Mouse (Mus musculus) heart, postnatal 25 days (tissue): ENCODE data around the gene Gemin7. TPM values are rescaled to one million over a fixed set of nuclear protein-coding genes. Genes with fewer than 3 reads are reported as not detected.
"Not testable (repeated sequence)": the region's sequence is repeated elsewhere in the genome, so short reads cannot be mapped to it uniquely, and the experiment has no call there.

Experiments used
- DNase-seq: peaks from one replicate; pipeline ENCODE4 v3.0.0; 2022; ENCODE audit warnings: low spot score
- intact Hi-C: fragments of 180-260 bp; cut with DNase I; formaldehyde crosslinking; loops from one replicate; pipeline ENCODE4 v1.15.1; 2025
- total RNA-seq, 2 experiments: library from RNA; stranded (reverse); gene quantifications; 2 replicates each; pipeline ENCODE4 v1.2.3; 2021

The Gemin7 gene
- total RNA-seq = 10 to 100 TPM; 44.6 to 45.6 TPM

DNA sequence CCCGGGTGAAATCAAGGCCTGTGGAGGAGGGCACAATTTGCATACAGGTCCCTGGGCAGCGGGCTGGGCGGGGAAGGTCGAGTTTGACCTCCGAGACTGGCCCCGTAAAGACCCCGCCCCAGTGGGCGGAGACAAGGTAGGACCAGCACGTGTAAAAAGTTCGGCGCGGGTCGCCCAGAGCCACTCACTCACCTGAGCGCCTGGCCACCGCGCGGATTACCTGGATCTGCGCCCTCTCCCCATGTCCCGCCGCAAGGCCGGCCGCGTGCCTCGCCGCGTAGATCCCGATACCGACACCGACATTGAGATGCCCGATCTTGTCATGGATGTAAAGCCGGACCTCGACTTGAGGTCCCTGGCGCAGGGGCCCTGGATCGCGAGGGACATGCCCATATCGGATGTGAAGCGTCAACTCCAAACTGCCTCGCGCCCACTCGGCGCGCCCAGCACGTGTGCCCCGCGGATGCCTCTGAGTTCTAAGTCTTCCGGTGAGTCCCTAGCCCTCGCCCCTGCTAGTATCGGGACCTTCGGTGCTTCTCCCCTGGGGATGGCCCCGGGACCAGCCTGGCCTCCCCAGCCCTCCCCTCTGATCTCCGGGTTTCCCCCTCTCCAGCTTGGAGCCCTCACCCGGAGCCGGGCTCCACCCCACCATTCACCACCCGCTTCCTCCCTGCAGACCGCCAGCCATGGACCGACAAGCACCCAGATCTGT, at the start of gene Gemin7, which contains the start of gene Zfp296:
Gene Gemin7, minus strand, starts transcription at position 455 of the 712 bp plus-strand sequence.
Gene Zfp296, plus strand, starts transcription at position 147 of the 712 bp plus-strand sequence.
- DNase-seq = no peak
- intact Hi-C loops = no loop called here

DNA sequence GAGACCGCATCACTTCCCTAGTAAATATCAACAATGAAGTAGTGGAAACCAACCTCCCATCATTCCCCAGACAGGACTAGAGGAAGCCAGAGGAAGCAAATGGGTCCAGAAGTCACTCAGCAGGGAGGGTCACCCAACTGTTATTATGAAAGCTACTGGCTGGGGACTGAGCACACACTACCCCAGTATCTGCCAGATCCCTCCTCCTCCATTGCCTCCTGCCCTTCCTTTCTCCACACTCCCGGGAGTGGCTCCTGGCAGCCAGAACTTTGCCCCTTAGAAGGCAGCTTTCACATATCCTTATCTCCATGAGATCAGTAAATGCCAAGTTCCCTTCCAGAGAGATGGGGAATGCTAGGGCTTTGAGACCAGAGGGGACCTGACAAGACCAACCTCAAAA, 46.0 kb upstream of the Gemin7 start:
- DNase-seq = no peak
- intact Hi-C loops = no loop called here

- no peak for DNase-seq
- intact Hi-C loops = no loop called here
These were observed 44.8 kb upstream of the Gemin7 start for GRCm38 (mm10) chr7:19622241-19622640.

DNA sequence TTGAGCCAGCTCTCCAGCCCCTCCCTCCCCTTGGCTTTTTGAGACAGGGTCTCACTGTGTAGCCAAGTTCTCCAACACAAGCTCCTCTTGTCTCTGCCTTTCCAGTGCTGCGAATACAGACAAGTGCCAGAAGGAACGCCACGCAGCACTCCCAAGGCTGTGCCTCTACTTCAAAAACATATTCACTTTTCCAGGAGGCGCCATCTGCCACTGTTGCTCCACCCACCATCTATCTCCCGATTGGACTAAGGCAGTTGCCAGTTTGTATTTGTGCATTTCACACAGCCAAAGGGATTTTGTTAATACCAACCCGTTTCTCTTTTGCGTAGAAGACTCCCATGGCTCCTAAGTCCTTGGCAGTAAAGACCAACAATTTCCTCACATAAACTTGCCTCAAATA, 43.4 kb upstream of the Gemin7 start:
- DNase-seq = no peak
- intact Hi-C loops = no loop called here

DNA sequence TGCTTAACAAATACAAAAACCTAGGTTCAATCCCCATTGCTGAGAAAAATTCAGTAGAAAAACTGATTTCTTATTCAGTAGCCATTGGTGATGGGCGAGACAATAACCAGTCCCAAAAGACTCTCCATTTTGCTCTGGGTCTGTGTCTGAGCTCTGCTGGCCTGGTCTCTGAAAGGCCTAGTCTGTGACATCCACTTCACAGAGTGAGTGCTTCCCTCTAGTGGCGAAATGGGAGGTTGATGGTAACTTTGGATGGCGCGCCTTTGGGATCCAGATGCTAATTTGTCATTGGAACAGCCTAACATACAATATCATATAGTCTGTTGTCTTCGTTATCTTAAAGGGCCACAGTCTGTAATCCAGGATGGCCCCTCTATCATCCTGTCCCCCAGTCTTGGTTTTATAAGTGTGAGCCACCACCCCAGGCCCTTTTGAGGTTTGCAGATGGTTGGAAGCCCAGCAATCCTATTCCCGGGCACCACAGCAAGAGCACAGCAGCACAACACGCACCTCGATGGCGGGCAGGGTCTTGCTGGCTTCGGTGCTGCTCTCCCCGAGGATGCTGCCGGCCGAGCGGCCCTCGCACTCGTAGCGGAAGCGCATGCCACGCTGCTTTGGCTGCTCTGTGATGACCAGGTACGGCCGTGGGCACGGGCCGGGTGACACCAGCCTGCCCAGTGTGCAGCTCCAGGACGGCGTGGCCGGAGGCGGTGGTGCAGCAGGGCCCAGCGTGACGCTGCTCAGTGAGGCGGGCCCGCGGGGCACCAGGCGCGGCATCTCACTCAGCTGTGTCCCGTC, 41.8 kb upstream of the Gemin7 start:
- intact Hi-C loops = loop anchor here (1.0 to 2.0 kb wide), 2 partner anchors 114 to 214 kb away; no protein-coding TSS in a partner anchor
- DNase-seq = no peak

- no peak for DNase-seq
- intact Hi-C loops = no loop called here
These were observed 37.7 kb upstream of the Gemin7 start for GRCm38 (mm10) chr7:19615036-19615577.

- intact Hi-C loops = no loop called here
- DNase-seq = no peak
These were observed 33.6 kb upstream of the Gemin7 start for GRCm38 (mm10) chr7:19610969-19611368.

- DNase-seq = no peak
- intact Hi-C loops = no loop called here
These were observed 32.4 kb upstream of the Gemin7 start for GRCm38 (mm10) chr7:19609641-19610332.

GRCm38 (mm10) chr7:19607291-19607690, 29.9 kb upstream of the Gemin7 start:
- intact Hi-C loops = no loop called here
- no peak for DNase-seq

DNA sequence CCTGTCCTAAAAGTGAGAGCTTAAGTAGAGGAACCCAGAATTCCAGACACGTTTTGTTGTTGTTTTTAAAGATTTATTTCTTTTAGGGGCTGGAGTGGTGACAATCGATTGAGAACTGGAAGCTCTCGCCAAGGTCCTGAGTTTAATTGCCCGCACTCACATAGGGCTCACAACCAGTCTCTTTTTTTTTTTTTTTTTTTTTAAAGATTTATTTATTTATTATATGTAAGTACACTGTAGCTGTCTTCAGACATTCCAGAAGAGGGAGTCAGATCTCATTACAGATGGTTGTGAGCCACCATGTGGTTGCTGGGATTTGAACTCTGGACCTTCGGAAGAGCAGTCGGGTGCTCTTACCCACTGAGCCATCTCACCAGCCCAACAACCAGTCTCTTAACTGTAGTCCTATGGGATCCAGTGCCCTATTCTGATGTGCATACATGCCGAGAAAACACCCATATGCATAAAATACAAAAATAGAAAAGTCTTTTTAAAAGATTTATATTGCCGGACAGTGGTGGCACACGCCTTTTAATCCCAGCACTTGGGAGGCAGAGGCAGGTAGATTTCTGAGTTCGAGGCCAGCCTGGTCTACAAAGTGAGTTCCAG, 27.3 kb upstream of the Gemin7 start:
- intact Hi-C loops, DNase-seq: not testable (repeated sequence)

- intact Hi-C loops = no loop called here
- peak; percentile 91 for DNase-seq
These were observed 26.6 kb upstream of the Gemin7 start, which contains the start of gene Clasrp for GRCm38 (mm10) chr7:19603849-19604605. TSS of gene Clasrp (minus strand) at chr7:19604486.

DNA sequence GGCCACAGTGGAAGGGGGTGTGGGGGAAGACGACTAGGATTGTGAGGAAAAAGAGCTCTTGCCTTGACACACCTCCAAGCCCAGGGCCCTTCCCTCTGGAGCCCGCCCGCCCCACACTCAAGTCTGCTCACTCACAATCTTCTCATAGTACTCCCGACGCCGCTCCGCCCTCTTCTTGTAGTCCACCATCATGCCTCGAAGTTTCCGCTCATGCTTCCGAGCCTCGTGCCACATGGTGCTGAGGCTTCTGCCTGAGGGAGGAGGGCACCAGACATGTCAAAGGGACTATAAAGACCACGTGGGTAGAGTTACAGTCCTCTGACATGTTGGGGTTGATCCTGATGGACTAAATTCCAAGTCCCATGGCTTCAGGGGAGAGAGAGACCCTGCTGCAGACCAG, 25.7 kb upstream of the Gemin7 start:
- intact Hi-C loops = no loop called here

DNA sequence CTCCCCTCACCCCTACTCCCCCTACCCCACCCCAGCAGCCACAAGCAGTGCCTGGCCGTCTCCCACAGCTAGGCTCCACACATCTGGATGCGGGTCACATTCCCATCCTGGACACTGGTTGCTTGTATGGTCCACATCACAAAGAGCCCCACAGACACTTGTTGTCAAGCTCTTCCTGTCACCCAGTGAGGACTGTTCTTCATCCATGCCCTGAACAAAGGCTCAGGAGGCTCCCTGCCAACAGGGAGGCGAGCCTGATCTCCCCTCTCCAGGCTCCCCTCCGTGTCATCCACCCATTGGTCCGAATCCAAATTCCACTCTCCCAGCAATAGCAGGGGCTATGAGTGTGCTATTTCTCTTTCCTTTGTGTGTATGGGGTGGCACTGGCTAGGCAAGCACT, 23.2 kb upstream of the Gemin7 start:
- intact Hi-C loops = no loop called here
- no peak for DNase-seq

More for the DNA sequence above, 25.7 kb upstream of the Gemin7 start:
- DNase-seq = no peak

DNA sequence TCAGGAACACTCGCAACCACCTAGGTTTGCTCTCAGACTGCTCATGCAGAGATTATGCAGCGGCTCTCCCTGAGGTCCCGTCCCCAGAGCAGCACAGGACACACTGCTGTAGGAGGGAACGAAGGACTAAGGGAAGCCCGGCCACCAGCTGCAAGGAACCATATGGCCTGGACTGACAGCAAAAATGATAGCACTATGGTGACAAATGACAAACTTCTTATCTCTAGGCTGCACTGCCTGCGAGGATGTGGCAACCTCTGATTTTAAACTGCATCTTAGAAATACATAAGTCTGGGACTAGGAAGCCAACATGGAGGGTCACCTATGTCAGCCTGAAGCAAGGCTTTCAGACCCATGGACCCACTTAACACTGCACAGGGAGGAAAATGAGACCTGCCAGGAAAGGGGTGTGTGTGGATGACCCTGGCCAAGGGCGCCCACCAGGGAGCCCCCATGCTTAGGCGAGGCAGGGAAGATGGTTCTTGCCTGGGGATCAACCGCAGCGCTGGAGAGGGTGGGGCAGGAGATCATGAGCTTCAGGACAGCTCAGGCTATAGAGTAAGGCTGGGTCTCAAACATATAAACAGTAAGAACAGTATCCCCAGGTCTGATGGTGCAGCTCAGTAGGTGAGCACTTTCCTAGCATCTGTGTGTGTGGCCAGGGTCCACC, 15.8 kb upstream of the Gemin7 start:
- intact Hi-C loops = no loop called here

DNA sequence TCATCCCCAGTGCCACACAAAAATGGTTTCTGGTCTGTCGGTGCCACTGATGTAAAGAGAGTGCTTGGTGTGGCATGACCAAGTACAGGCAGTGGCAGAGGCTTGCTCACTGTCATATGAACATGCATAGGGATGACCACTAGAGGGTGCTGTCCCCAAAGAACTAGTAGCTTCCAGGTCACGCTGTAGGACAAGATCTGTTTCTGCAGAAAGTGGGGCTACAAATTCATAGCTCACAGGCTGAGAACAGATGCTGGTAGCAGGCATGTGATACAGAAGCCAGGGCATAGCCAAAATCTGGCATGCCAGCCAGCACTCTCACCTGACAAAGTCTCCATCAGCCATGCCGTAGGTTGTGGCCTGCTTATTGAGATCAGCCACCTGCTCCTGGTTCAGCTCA, 12.5 kb upstream of the Gemin7 start:
- DNase-seq = no peak
- intact Hi-C loops = no loop called here

More for the DNA sequence above, 15.8 kb upstream of the Gemin7 start:
- DNase-seq = no peak

- intact Hi-C loops = no loop called here
- DNase-seq = no peak
These were observed 11.8 kb upstream of the Gemin7 start for GRCm38 (mm10) chr7:19589207-19589606.

- DNase-seq = no peak
- intact Hi-C loops = no loop called here
These were observed 8.9 kb upstream of the Gemin7 start for GRCm38 (mm10) chr7:19586269-19586668.

DNA sequence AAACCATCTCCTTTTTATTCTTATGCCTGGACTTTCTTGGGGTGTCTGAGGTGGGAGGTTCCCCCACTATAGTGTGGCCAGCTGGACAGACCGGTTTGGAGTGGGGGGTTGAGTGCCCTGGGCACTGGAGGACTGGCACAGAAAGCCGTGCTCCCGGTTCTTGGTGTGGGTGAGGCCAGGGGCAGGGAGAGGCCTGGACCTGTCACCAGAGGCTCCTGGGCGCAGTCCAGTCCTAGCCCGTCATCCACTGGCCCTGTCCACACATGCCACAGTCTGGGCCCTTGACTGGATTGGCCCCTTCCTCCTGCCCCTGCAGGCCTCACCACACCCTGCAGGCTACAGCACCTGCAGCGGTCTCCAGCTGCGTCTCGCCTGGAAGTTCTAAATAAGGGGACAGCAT, 3.2 kb upstream of the Gemin7 start:
- no peak for DNase-seq
- intact Hi-C loops = no loop called here

- intact Hi-C loops = no loop called here
- DNase-seq = no peak
These were observed 2.4 kb upstream of the Gemin7 start for GRCm38 (mm10) chr7:19579751-19580150.
